8 mouse cellular contexts compared by ENCODE assay signal in the genomic region with DNA sequence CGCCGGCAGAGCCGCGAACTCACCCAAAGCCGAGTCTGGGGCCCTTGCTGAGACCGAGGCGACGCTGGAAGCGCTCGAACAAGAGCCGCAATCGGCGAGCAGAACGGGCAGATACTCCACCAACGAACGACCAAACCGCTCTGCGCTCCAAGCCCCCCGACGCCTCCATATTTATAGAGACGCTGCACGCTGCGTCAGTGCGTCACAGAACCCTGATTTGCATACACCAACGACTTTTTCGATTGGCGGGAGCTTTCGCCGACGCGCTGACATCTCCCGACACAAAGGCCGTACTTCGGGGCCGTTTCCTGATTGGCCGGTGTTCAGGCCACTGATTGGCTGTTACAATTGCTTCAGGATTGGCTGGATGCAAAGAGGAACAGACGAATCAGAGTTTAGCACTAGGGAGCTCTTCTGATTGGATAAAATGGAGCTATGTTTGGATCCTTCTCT. TPM values are rescaled to one million over a fixed set of nuclear protein-coding genes. Genes with fewer than 3 reads are reported as not detected.
DNase-seq lines count a peak whose midpoint lies in the region; ATAC-seq and TF ChIP-seq lines count a peak whose summit lies in the region.

No protein-coding gene starts in this region.

- peak; percentile 91 for ATAC-seq in embryonic facial prominence, embryonic 12.5 days (ENCODE audit: insufficient number of reproducible peaks, insufficient read depth, low FRiP score, low TSS enrichment)
- ATAC-seq in limb, embryonic 12.5 days (ENCODE audit: insufficient number of reproducible peaks, insufficient read depth, low FRiP score, low TSS enrichment, low read depth), result peak; percentile 97
- ATAC-seq in midbrain, embryonic 15.5 days (replicated peaks), result peak; percentile 95

- no peaks in the 10 kb centered on the region for H3K9me3 ChIP-seq in embryonic facial prominence, embryonic 12.5 days
- H3K9me3 ChIP-seq in limb, embryonic 12.5 days, result no peaks in the 10 kb centered on the region
- H3K9me3 ChIP-seq in midbrain, embryonic 15.5 days, result no peaks in the 10 kb centered on the region

- H3K9ac ChIP-seq in embryonic facial prominence, embryonic 12.5 days, result peak overlapping the region; percentile 100
- peak overlapping the region; percentile 100 for H3K9ac ChIP-seq in limb, embryonic 12.5 days (replicated peaks)
- H3K9ac ChIP-seq in midbrain, embryonic 15.5 days, result peak overlapping the region; percentile 98

- peak overlapping the region; percentile 95 for H3K4me3 ChIP-seq in embryonic facial prominence, embryonic 12.5 days
- H3K4me3 ChIP-seq in limb, embryonic 12.5 days (replicated peaks), result peak overlapping the region; percentile 96
- peak overlapping the region; percentile 77 for H3K4me3 ChIP-seq in midbrain, embryonic 15.5 days
- peak overlapping the region; percentile 77 for H3K4me3 ChIP-seq in spleen, adult 2 months (ENCODE audit: extremely low read depth, insufficient read depth, insufficient read length)

- H3K27me3 ChIP-seq in embryonic facial prominence, embryonic 12.5 days, result no peaks in the 10 kb centered on the region
- H3K27me3 ChIP-seq in limb, embryonic 12.5 days, result no peaks in the 10 kb centered on the region
- no peaks in the 10 kb centered on the region for H3K27me3 ChIP-seq in midbrain, embryonic 15.5 days (replicated peaks)
- H3K27me3 ChIP-seq in spleen, adult 2 months (ENCODE audit: control insufficient read depth, insufficient read depth, low read length), result no peaks in the 10 kb centered on the region

- DNase-seq in 3134 (ENCODE audit: extremely low read depth, insufficient read length, low spot score), result peak; percentile 98
- peak; percentile 90 for DNase-seq in adrenal gland, postnatal 25 days
- DNase-seq in heart, adult 11 months, result peak; percentile 100
- peak; percentile 91 for DNase-seq in kidney, adult 18-20 months
- peak; percentile 90 to 99 for DNase-seq in spleen, adult 2 months (ENCODE audit: low read depth in 1 of 2, low spot score in 2 of 2)

- H3K4me2 ChIP-seq in embryonic facial prominence, embryonic 12.5 days (replicated peaks), result peak overlapping the region; percentile 67; the same call in 1 of the 2 replicates
- peak overlapping the region; percentile 66 for H3K4me2 ChIP-seq in limb, embryonic 12.5 days
- H3K4me2 ChIP-seq in midbrain, embryonic 15.5 days, result no peak overlapping the region

- WGBS in embryonic facial prominence, embryonic 12.5 days, result under 1% methylated on average over 37 of the region's 37 CpGs
- under 1% methylated on average over 37 of the region's 37 CpGs for WGBS in limb, embryonic 12.5 days
- WGBS in midbrain, embryonic 15.5 days, result under 1% methylated on average over 37 of the region's 37 CpGs
- under 1% methylated on average over 37 of the region's 37 CpGs for WGBS in spleen, adult 2 months

- H3K36me3 ChIP-seq in embryonic facial prominence, embryonic 12.5 days, result peaks cover 17% of the 10 kb centered on the region
- peaks cover 23% of the 10 kb centered on the region for H3K36me3 ChIP-seq in limb, embryonic 12.5 days
- H3K36me3 ChIP-seq in midbrain, embryonic 15.5 days (replicated peaks), result 0 out of 2 replicates have a peak, but pooled peaks cover 6% of the 10 kb centered on the region
- H3K36me3 ChIP-seq in spleen, adult 2 months (ENCODE audit: control insufficient read depth, insufficient read depth, low read length), result peaks cover 18% of the 10 kb centered on the region

- peak overlapping the region; percentile 100 for H3K27ac ChIP-seq in embryonic facial prominence, embryonic 12.5 days
- peak overlapping the region; percentile 100 for H3K27ac ChIP-seq in limb, embryonic 12.5 days
- H3K27ac ChIP-seq in midbrain, embryonic 15.5 days, result peak overlapping the region; percentile 99
- peak overlapping the region; percentile 98 for H3K27ac ChIP-seq in spleen, adult 2 months (ENCODE audit: insufficient read depth, low read length)

- TF ChIP-seq CTCF in spleen, adult 2 months (IDR thresholded peaks at IDR 0.05; ENCODE audit: extremely low read depth, insufficient read depth, insufficient read length, insufficient replicate concordance), result no peak

- H3K4me1 ChIP-seq in embryonic facial prominence, embryonic 12.5 days, result no peaks in the 10 kb centered on the region
- H3K4me1 ChIP-seq in limb, embryonic 12.5 days (replicated peaks), result peaks cover 14% of the 10 kb centered on the region
- peaks cover 21% of the 10 kb centered on the region for H3K4me1 ChIP-seq in midbrain, embryonic 15.5 days
- H3K4me1 ChIP-seq in spleen, adult 2 months (ENCODE audit: control insufficient read depth, insufficient read depth, insufficient read length), result no peaks in the 10 kb centered on the region; the same call in 1 of the 2 replicates

- TF ChIP-seq POLR2A in spleen, adult 2 months (IDR thresholded peaks at IDR 0.05; ENCODE audit: low read depth, low read length), result peak; percentile 99

RNA-seq across cellular contexts. Expression of a gene that starts 3.4 kb away (rescaled TPM):
- 265 and 377 TPM in 2 replicates for total RNA-seq in adrenal gland, postnatal 25 days (2021)
- 2,246 and 2,293 TPM in 2 replicates for polyA plus RNA-seq in embryonic facial prominence, embryonic 12.5 days (2016; fragmentation: Nextera tagmentation; extraction: Ambion mirVana)
- 2,405 and 2,474 TPM in 2 replicates for polyA plus RNA-seq in limb, embryonic 12.5 days (2016; fragmentation: Nextera tagmentation; extraction: Ambion mirVana)
- 2,073 and 2,119 TPM in 2 replicates for polyA plus RNA-seq in midbrain, embryonic 15.5 days (2015; fragmentation: Nextera tagmentation; extraction: Ambion mirVana)
- polyA plus RNA-seq in spleen, adult 2 months (2012; rRNA removed), result 161 and 200 TPM in 2 replicates

RNA-seq across cellular contexts. Expression of a gene that starts 5.7 kb away (rescaled TPM):
- total RNA-seq in adrenal gland, postnatal 25 days (2021), result 25.8 and 27.4 TPM in 2 replicates
- 43.6 and 44.1 TPM in 2 replicates for polyA plus RNA-seq in embryonic facial prominence, embryonic 12.5 days (2016; fragmentation: Nextera tagmentation; extraction: Ambion mirVana)
- polyA plus RNA-seq in limb, embryonic 12.5 days (2016; fragmentation: Nextera tagmentation; extraction: Ambion mirVana), result 50.0 and 51.8 TPM in 2 replicates
- polyA plus RNA-seq in midbrain, embryonic 15.5 days (2015; fragmentation: Nextera tagmentation; extraction: Ambion mirVana), result 39.7 and 40.7 TPM in 2 replicates
- polyA plus RNA-seq in spleen, adult 2 months (2012; rRNA removed), result 37.9 and 64.9 TPM in 2 replicates

RNA-seq across cellular contexts. Expression of a gene that starts 11.9 kb away (rescaled TPM):
- 31.8 and 49.7 TPM in 2 replicates for total RNA-seq in adrenal gland, postnatal 25 days (2021)
- 165 and 169 TPM in 2 replicates for polyA plus RNA-seq in embryonic facial prominence, embryonic 12.5 days (2016; fragmentation: Nextera tagmentation; extraction: Ambion mirVana)
- polyA plus RNA-seq in limb, embryonic 12.5 days (2016; fragmentation: Nextera tagmentation; extraction: Ambion mirVana), result 181 and 182 TPM in 2 replicates
- 53.2 and 58.5 TPM in 2 replicates for polyA plus RNA-seq in midbrain, embryonic 15.5 days (2015; fragmentation: Nextera tagmentation; extraction: Ambion mirVana)
- polyA plus RNA-seq in spleen, adult 2 months (2012; rRNA removed), result 30.8 and 39.4 TPM in 2 replicates

RNA-seq across cellular contexts. Expression of a gene that starts 49.9 kb away (rescaled TPM):
- total RNA-seq in adrenal gland, postnatal 25 days (2021), result 2.0 and 4.1 TPM in 2 replicates
- 4.1 and 4.2 TPM in 2 replicates for polyA plus RNA-seq in embryonic facial prominence, embryonic 12.5 days (2016; fragmentation: Nextera tagmentation; extraction: Ambion mirVana)
- polyA plus RNA-seq in limb, embryonic 12.5 days (2016; fragmentation: Nextera tagmentation; extraction: Ambion mirVana), result 3.1 and 3.9 TPM in 2 replicates
- 0.79 and 0.94 TPM in 2 replicates for polyA plus RNA-seq in midbrain, embryonic 15.5 days (2015; fragmentation: Nextera tagmentation; extraction: Ambion mirVana)
- 2.5 and 2.8 TPM in 2 replicates for polyA plus RNA-seq in spleen, adult 2 months (2012; rRNA removed)

RNA-seq across cellular contexts. Expression of a gene that starts 53.4 kb away (rescaled TPM):
- 0.24 and 0.79 TPM in 2 replicates for total RNA-seq in adrenal gland, postnatal 25 days (2021)
- 1.3 and 1.8 TPM in 2 replicates for polyA plus RNA-seq in embryonic facial prominence, embryonic 12.5 days (2016; fragmentation: Nextera tagmentation; extraction: Ambion mirVana)
- 1.4 and 1.7 TPM in 2 replicates for polyA plus RNA-seq in limb, embryonic 12.5 days (2016; fragmentation: Nextera tagmentation; extraction: Ambion mirVana)
- 0.70 and 1.5 TPM in 2 replicates for polyA plus RNA-seq in midbrain, embryonic 15.5 days (2015; fragmentation: Nextera tagmentation; extraction: Ambion mirVana)
- 49.4 and 65.0 TPM in 2 replicates for polyA plus RNA-seq in spleen, adult 2 months (2012; rRNA removed)

Comparison
In these comparisons a context has a peak if more than half of its experiments do, and no peak if none do; other contexts are left out.
1. Peak in every context shown above with its lines: DNase-seq, ATAC-seq, H3K4me3 ChIP-seq and H3K27ac ChIP-seq.
2. RNA of a gene that starts 3.4 kb away (polyA plus RNA-seq): 2,405 to 2,474 TPM in limb, embryonic 12.5 days, 2,246 to 2,293 TPM in embryonic facial prominence, embryonic 12.5 days and 2,073 to 2,119 TPM in midbrain, embryonic 15.5 days; 161 to 200 TPM in spleen, adult 2 months; every median in the first group is over 10 times any median in the second.